Mouse (Mus musculus): ENCODE measurements at regions not wholly inside any gene's neighbourhood (a gene's known extent, or its start where the extent isn't known, plus 50 kb on each side); places are given as distances from the start of the nearest gene placed in this dataset.

DNA sequence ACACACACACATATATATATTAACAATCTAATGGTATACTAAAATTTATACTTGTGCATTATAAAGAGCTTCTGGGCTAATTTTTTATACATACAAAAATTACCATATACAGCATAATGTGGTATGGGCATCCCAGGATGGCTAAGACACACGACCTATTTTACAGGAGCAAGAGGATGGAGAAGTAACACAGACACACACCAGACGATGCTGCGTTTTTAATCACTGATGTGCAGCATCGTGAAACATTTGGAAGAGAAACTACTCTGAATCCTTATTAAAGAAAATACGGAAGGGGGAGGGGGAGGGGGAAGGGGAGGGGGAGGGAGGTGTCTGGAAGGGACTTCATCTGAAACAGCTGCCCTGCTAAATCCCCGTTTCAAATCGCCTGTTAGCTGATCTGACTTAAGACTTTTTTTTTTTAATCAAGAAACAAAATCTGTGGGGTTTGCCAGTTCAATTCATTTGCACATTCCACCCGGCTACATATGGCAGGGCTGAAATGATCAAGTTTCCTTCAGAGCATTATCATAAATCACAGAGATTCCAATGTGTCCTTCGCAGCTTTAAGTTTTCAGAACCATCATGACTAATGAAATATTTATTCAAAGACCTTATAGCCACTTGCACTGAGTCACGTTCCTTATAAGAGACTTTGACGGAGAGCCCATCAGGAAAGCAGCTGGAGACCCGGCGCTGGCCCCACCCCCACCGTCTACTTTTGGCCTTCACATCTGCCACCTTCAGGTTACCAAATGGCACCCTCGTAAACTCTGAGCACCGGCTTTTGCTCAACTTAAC is 89.4 kb upstream of the Rnd3 start:
- no peak for DNase-seq (ENCODE audit: low spot score in 2 of 2)

DNA sequence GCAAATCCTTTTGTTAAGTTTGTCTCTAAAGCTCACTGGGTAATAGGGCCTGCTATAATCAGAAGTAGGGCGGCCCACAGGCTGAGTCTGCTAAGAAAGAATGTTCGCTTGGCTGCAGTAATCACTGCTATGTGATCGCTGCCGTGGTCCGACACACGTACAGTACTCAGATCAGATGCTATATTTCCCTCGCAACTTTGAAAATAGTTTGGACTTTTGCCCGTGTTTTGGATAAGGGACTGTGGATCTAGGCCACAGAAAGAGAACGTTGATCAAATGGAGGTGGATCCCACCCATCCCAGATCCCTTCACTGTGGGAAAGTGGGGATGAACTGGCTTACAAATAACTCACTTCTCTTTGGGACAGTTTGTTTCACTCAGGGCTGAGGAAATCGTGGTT is 88.5 kb upstream of the Rnd3 start:
- no peak for DNase-seq (ENCODE audit: low spot score in 2 of 2)

DNA sequence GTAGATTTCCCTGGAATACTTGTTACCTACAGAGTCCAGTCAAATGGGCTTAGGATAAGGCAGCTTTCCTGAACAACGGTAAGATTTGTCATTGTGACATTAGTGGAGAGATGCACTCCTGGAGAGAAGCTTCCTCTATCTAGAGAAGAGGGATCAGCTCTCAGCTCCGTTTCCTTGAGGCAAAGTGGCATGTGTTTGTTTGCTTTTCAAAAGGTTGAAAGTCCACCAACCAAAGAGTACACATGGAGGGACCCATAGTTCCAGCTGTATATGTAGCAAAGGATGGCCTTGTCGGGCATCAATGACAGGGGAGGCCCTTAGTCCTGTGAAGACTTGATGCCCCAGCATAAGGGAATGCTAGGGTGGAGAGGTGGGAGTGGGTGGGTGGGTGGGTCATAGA is 87.9 kb upstream of the Rnd3 start:
- no peak for DNase-seq (ENCODE audit: low spot score in 2 of 2)

DNA sequence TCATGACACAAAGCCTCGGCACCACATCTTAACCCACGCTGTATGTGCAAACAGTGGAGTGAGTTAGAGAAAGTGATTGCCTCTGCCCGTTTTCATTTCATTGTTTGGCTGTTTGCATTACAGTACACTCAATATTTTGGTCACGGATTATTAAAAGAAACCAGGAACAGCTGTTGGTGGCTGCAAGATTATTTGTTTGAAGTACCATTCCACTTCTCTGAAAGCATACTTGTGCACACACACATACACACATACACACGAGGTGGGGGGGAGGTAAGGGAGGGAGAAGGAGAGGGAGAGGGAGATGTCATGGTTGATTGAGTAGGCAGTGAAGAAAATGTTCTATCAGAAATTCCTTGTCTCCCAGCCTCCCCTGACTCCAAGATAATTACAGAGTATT is 85.5 kb upstream of the Rnd3 start:
- no peak for DNase-seq (ENCODE audit: low spot score in 2 of 2)

DNA sequence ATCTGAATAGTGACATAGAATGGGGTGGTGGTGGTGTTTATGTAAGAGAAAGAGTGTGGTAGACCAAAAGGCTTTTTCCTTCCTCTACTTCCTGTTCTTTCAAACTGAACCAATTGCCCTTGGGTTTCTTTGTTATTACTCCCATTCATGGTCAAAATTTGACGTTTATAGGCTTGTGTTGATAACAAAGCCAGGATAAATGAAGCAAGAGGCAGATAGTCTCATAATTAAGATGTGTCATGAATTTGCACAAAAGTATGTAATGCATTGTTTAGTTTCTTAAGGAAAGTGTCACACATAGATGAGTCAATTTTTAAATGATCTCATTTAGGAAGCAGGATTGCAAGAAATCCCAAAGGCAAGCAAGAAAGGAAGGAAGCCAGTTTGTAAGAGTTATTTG is 73.9 kb upstream of the Rnd3 start:
- no peak for DNase-seq (ENCODE audit: low spot score in 2 of 2)

DNA sequence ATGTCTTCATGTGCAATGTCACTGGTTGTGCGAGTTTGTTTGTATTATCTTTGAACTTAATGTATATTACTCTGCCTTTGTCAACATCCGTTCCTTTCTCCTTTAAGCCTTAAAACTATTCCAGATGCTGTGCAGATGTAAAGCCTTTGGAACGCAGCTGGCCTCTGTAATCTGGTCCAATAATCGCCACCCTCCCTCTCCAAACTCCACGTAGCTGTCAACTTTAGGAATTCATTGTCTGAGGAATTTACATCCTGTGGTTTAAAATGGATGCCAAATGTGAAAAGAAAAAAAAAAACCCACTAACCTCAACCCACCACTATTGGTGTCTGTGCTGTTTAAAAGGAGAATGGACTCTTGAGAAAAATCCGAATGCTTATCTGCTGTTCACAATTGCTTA is 70.8 kb upstream of the Rnd3 start:
- DNase-seq (ENCODE audit: low spot score in 2 of 2), result no peak

DNA sequence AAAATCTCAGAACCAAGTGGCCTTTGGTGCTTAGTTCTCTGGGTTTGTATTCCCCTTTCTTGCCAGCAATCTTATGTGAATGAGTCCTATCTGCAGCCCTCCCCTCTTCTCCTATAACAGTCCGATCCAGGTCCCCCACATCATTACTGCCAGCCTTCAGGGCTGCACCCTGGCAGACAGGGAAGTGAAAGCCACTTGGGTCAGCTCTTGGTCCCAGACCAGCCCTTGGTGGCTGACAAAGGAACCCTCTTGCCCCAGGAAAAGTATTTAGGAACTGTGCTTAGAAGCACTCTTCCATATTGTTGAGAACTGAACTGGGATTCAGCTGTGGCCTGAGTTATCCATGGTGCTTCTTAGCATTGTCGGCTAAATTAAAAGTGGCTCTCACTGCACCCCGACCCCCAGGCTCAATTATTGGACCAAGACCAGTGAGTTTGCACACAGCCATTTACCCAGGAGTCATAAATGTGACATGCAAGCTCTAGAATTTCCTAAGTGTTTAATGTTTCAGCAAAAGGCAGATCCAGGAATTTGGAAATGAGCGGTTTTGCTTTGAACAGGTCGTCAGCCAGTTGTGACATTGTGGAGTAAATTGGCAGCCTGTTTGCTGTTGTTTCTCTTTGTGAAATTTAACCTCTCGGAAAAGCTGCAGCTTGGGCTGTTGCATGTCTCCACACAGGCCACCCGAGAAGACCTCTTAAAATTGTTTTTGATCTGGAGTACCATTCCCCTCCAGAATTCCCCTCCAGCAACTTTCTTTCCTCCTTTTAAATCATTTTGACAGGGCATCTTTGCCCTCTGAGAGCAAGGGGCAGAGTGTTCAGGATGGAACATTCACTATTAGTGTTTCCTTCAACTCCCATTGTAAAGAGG is 58.5 kb upstream of the Rnd3 start:
- DNase-seq (ENCODE audit: low spot score in 2 of 2), result no peak

DNA sequence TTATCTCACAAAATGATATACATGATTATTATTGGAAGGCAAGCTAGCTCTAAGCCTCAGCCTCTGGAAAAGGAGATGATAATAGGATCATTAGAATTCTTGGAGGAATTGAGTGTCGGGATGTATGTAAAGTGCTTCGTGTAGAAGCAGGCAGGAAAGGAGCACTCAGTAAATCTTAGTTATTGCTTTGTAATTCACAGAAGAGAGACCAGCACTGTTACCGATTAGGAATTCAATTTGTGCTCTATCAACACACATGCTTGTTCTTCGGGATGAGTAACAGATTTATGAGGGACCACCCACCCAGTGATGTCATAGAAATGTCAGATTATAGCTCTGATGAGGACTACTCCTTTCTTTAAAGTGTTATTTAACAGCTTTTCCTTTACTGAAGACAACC is 57.4 kb upstream of the Rnd3 start:
- no peak for DNase-seq (ENCODE audit: low spot score in 2 of 2)
